Mouse (Mus musculus): ENCODE data around the gene Il12a.
"Not testable (repeated sequence)": the region's sequence is repeated elsewhere in the genome, so short reads cannot be mapped to it uniquely, and the experiment has no call there.

Il12a gene

DNA sequence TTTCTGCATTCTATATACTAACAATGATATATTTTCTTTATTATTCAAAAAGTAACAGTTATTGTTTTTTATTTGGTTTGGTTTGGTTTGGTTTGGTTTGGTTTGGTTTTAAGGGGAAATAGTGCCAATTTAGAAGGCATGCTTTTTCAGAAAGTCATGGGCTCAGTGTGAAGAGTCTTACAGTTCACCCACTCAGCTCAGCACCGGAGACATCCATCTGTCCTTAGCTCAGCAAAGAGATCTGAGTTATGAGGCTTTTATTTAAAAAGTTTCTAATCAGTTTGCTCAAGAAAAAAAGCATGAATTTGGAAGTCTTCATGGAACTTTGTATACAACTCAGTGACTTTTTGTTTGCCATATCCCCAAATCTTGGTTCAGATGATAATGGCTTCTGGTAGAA, 6.2 kb upstream of the Il12a start:
- DNase-seq (ENCODE audit: extremely low read depth, low read depth, low spot score) = no peak

DNA sequence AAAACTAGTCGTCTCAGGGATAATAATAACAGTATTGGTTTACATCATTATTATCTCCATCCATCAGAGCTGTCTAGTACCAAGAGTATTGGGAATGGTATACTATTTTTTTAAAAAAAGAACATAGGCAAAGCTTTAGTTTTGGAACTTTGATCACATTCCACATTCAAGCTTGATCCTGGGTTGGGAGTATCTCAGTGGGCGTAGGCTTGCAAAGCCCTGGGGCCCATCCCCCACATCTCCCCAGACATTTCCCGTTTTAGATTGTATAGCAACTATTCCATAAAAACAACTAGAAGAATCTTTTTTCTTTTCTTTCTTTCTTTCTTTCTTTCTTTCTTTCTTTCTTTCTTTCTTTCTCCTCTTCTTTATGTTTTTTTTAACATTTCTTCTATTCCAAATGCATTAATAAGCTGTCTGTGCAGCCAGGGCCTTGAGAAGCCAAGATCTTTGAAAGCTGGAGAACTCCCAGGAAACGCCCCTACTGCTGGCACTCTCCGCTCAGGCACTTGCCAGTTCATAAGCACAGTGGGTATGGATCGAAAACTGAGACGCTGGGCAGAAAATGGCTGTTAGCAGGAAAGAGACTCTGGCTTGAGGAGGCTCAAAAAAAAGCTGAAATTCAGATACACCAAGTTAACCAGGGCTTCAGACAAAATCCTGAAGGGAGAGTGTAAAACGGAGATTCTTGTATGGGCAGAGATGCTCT, 3.4 kb upstream of the Il12a start:
- no peak for DNase-seq (ENCODE audit: extremely low read depth, low read depth, low spot score)

DNA sequence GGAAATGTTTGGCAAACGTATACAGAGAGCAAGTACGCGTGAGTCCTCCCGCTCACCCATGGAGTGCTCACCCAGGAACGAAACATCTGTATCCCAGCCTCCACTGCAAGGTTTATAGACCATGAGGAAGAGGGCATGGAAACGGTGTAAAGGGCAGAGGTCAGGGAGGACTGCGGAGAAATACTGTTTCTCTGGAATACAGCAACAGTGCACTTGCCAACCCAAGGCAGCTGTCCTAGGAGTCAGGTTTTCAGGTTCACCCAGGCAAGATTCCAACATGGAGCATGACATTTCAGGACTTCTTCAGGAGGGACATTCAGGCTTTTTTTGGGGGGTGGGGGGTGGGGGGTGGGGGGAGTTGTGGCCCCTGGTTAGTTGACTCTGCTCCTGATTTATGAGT, 1.1 kb upstream of the Il12a start:
- no peak for DNase-seq (ENCODE audit: extremely low read depth, low read depth, low spot score)

DNA sequence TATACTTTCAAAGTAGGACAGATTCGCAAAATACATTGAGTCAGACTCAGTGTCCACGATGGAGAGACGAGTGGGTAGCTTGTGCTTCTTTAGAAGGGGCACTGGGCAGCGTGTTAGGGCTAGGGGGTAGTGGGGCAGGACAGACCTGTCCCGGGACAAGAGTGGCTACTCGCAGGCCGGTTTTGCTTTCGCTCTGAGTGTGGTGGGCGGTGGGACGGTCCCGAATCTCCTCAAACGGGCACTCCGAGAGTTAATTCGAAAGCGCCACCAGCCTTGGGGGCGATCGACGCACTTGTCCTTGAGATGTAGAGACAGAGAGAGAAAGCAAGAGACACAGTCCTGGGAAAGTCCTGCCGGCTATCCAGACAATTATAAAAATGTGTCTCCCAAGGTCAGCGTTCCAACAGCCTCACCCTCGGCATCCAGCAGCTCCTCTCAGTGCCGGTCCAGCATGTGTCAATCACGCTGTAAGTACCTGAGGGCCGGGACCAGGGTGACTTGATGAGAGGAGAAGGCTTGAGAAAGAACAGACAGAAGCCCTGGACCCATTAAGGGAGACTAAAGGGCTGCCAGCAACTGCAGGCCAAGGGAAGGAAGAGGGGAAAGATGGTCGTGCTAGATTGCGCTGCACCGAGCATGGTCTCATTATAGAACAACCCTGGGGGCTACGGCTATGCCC, 795 bp downstream of the Il12a start:
- no peak for DNase-seq (ENCODE audit: extremely low read depth, low read depth, low spot score)

DNA sequence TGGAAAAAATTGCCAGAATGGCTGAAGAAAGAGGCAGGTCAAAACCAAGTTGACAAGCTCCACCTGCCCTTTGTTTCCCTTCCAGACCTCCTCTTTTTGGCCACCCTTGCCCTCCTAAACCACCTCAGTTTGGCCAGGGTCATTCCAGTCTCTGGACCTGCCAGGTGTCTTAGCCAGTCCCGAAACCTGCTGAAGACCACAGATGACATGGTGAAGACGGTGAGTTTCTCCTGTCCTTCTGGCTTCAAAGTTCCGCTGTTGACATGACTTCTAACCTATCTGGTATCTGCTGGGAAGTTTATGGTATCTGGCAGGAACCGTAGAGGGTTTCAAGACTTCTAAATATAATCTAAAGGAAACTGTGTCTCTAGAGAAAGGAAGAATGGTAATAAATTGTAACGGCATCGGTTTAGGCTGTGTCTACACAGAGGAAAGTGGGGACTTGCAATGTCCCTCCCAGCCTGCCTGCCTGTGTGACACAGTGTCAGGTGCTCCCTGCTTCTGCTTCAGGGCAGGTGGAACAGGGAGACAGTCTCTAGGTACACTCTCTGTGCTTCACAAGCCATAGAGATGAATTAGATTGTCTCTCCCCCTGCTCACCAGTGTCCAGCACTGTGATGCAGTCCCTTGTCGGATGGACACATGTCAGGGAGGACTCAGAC, 1.6 kb downstream of the Il12a start:
- DNase-seq (ENCODE audit: extremely low read depth, low read depth, low spot score) = no peak

DNA sequence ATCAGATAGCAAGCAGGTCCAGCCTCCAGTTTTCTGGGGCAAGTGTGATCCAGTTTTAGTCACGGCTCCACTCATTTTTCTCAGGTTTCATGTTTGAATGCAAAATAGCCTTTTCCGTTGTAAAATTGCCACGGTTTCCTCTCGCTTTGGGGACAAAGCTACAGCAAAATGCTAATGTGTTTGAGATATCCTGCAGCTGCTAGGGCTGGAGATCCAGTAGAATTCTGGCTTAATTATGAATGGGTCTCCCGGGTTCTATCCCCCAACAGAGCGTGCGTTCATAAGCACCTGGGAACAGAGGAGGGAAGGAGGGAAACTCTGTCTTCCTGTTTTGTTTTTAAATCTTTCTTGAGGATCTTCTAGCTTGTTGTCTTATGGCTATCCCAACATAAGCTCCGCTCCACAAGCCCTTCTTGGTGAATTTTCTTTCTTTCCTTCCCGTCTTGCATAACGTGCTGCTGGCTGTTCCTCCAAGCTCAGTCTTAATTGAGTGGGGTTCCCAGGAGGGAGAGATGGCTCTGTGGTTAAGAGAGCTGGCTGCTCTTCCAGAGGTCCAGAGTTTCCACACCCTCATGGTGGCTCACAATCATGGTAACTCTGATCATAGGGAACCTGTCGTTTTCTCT, 2.3 kb downstream of the Il12a start:
- no peak for DNase-seq (ENCODE audit: extremely low read depth, low read depth, low spot score)

DNA sequence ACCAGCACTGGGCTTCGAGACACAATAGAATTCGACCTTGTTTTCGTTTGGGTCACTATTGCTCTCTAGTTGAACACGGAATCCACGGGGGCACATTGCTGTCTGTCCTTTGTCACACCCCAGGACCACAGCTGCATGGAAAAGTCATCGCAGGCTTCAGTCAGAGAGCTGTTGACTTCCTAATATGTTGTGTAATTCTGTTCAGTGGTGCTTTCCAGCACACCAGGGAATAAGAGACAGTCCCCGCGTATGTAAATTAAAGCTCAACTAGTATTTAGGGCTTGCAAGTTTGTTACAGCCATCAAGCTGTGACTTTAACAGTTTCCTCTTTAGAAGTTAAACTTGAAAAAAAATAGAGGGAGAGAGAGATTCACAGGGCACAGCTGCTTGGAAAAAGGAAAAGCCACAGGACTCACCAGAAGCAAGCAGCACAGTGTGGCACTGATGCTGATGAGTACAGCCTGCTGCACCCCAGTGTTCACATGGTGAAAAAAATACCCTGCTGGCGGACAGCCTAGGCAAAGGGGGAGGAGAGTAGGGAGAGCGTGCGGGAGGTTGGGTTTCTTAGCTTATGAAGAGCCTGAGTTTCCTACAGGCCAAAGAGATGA, 3.1 kb downstream of the Il12a start:
- DNase-seq (ENCODE audit: extremely low read depth, low read depth, low spot score) = no peak

DNA sequence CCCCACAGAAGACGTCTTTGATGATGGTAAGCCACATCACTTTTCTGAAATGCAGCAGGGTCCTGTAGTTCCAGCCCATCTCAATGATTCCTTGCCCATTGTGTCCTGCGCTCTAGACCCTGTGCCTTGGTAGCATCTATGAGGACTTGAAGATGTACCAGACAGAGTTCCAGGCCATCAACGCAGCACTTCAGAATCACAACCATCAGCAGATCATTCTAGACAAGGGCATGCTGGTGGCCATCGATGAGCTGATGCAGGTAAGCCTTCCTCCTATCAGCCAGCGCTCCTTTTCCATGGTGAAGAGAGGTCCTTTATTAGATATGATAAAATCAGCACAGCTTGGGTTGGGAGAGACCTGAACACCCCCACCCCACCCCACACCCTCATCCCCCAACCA, 4.9 kb downstream of the Il12a start:
- DNase-seq (ENCODE audit: extremely low read depth, low read depth, low spot score) = no peak

DNA sequence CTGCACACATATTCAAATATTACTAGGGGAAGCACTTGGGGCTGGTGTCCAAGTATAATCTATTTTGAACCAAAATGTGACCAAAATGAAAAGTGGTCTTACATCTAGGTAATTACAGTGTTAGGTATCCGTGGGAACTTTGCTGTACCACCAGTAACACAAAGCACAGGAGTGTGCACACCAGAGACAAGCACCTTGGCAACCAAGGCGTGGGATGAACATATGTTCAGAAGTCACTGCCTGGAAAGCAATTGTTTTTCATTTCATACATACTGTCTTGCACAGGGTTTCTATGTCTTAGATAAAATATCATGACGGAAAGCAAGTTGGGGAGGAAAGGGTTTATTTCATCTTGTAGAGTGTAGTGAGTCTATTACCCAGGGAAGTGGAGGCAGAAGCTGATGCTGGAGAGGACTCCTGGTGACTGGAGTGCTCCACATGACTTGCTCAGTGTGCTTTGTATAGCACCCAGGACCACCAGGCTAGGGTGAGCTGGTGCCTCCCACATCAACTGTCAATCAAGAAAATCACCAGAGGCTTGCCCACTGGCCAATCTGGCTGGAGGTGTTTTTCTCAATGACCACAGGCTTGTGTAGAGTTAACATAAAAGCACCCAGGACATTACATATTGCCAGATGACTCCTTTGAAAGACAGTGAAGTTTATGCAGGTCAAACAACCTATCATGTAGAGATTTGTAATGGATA, 6.2 kb downstream of the Il12a start:
- no peak for DNase-seq (ENCODE audit: extremely low read depth, low read depth, low spot score)

DNA sequence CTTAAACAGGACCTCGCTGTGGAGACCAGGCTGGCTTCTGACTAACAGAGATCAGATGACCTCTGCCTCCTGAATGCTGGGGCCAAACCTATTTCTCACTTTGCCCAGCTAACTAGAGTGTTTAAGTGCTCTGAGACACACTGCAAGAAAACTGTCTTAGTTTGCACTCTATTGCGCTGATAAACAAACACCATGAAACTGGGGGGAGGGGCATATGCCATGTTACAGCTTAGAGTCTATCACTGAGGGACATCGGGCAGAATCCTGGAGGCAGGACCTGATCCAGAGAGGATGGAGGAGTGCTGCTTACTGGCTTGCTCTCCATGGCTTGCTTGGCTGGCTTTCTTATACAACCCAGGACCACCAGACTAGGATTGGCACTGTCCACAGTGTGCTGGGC, 8.2 kb downstream of the Il12a start:
- no peak for DNase-seq (ENCODE audit: extremely low read depth, low read depth, low spot score)

DNA sequence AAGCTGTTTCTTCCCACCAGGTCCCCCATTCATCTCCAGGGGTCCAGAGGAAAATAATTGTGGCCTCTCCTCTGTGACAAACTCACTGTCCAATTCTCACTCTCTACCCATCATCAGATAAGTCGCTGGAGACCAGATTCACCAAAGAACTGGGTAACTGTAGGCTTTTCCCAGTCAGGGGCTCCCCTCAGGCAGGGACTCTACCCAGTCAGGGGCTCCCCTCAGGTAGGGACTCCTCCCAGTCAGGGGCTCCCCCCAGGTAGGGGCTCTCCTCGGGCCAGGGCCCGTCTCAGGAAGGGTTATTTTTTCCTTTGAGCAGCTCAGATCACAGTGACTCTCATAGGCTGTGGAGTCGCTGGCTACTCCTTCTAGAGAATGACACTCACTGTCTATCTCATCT, 9.6 kb downstream of the Il12a start:
- no peak for DNase-seq (ENCODE audit: extremely low read depth, low read depth, low spot score)

DNA sequence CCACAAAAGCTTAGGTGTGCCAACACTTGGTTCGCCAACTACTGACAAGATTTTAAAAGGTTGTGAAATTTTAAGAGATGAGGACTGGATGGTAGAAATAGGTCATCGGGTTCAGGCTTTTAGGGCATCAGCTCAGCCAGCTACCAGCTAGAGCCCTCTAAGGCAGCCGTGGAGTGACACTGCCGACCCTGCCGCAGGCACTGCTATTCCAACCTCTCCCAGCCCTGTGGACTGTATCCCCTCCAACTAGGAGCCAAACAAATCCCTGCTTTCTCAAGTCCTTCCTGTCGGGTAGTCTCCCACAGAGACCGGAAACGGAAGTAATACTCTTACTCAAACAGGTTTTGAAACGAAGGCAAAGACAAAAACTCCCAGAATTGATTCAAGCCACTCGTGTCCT, 15.9 kb downstream of the Il12a start:
- DNase-seq (ENCODE audit: extremely low read depth, low read depth, low spot score) = no peak

DNA sequence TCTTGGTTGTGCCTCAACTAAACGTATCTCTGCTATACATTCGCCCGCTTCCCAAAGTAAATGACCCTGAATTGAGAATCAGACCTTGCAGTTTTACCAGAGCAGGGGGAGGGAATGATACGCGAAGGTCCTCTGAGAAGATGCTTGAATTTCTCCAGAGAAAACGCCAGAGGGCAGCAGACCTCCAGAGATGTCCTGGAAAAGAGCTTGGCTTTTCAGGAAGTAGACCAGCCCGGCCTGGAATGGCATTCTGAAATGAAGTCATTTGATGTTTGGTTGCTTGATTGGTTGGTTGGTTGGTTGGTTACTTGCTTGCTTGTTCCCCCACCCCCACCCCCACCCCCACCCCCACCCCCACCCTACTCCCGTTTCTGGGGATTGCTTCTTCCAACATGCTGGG, 17.8 kb downstream of the Il12a start:
- DNase-seq (ENCODE audit: extremely low read depth, low read depth, low spot score) = no peak

DNA sequence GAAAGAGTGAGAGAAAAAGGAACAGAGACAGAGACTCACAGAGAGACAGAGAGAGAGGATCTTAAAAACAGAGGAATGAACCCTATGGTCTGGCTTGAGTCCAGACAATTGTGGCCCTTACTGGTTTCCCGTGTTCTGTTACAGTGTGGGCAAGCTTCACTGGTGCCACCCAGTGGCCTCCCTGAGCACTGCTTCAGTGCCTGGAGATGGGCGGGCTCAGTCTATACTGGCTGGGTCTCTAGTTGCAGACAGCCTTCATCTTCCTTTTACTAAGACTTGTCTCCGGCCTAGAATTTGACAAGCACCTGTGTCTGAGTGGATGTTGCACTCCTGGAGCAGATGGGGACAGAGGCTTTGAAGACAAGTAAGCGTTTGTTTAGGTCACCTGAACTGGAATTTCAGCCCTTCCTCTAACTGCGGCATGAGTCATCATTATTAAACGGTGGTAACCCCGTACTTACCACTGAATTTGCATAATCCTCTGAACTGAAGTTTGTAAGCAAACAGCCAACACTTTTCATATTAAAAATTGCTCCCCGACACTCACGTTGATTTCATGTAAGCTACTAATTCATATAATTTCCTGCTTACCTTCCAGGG, 18.9 kb downstream of the Il12a start:
- no peak for DNase-seq (ENCODE audit: extremely low read depth, low read depth, low spot score)

DNA sequence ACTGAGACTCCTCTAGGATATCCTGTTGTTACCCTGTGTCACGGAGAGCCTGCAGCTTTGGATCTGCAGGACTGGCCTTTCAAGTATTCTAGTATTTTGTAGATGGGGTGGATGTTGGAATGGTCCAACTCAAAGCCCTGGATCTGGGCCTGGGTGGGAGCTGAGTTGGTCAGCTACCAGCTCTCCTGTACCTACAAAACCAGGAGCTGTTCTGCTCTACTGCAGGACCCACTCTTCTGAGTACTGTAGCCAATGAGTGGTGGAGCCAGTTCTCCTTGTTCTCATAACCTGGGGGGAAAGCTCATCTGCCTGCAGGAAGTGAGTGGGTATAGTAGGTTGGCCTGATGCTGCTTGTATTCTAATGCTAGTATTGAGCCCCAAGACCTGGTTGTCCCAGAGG, 20.0 kb downstream of the Il12a start:
- no peak for DNase-seq (ENCODE audit: extremely low read depth, low read depth, low spot score)

DNA sequence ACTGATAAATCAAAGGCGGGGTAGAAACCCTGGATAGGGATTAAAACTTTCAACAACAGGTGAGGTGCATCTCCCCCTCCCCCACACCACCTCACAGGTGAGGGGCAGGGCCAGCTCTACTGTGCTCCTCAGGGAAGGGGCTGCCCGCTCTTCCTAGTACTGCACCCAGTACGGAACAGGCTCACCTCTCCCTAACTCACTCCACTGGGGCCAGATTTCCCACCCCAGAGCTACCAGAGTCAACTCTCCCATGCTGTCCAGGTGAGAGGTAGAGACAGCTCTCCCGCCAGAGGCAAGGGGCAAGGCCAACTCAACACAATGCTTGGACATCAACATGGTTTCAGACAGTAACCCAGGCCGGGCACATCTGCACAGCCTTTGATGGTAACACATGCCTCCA, 21.1 kb downstream of the Il12a start:
- DNase-seq (ENCODE audit: extremely low read depth, low read depth, low spot score) = no peak

DNA sequence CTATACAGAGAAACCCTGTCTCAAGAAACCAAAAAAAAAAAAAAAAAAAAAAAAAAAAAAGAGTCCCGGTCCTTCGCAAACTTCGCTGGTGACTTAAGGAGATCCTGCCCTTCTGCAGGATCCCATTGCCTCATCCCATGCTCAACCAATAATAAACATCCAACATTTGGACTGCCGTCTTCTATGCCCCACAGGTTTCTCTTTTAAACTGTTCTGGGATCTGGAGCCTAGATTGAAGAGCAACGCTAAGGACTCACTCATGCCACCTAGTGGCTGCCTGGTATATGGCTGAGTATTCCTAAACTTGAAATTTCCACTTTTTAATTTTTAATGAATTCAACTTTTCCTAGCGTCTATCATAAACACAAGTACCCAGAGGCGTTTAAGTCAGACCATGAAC, 23.1 kb downstream of the Il12a start:
- DNase-seq (ENCODE audit: extremely low read depth, low read depth, low spot score) = no peak

DNA sequence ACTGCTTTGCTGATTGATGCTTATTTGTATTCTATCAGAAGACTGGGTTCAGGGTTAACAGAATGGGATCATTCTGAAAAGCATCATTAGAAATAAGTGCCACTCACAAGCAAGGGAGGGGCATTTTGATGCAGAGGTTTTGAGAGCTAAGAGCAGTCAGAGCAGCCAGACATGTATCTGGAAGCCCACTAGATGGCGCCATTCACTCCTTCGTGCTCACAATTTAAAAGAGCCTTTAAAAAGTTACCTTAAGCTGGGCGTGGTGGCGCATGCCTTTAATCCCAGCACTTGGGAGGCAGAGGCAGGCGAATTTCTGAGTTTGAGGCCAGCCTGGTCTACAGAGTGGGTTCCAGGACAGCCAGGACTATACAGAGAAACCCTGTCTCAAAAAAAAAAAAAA, 26.9 kb downstream of the Il12a start:
- DNase-seq (ENCODE audit: extremely low read depth, low read depth, low spot score) = not testable (repeated sequence)

DNA sequence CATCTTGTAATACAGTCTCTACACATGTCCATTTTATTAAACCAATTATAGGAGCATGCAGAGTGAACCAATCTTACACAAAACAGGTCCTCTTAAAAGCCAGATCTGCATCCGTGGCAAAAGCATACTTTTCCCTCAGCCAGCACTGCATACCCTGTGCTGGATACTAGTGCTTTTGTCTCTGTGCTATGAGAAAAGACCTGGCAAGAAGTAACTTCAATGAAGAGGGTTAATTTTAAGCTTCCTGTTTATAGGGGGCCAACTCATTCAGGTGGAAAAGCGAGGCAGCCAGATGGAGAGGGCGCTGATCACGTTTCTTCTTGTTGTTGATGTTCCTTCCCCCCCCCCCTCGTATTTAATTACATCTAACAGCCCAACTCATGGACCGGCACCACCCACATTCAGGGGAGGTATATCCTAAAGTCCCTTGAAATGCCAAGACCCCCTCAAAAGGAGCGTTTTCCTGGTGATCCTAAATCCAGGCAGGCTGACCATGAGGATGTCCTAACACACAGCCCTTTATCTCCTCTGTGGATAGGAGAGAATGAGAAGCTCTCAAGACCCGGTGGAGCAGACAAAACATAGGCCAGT, 28.9 kb downstream of the Il12a start:
- DNase-seq (ENCODE audit: extremely low read depth, low read depth, low spot score) = no peak

DNA sequence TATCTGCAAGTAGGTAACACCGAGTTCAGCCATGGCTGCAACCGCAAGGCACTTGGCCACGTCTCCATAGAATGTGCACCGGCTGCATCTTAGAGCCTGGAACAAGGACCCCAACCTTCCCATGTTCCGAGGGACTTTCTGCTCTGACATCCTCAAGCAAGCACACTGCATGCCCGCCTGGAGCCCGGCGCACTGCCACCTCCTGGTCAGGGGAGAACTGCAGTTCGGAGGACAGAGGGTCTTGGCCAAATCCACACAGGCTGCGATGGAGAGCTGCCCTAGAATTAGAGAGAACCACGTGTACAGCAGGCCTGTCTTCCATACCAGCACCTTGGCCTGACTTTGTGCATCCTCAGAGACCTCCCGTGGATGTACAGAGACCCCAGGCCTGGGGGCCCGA, 29.8 kb downstream of the Il12a start:
- no peak for DNase-seq (ENCODE audit: extremely low read depth, low read depth, low spot score)

Data from fat pad, adult 2 months (tissue).